Mouse (Mus musculus): ENCODE results near the gene Dpep3. TPM values are rescaled to one million over a fixed set of nuclear protein-coding genes. Genes with fewer than 3 reads are reported as not detected.
"Not testable (repeated sequence)": the region's sequence is repeated elsewhere in the genome, so short reads cannot be mapped to it uniquely, and the experiment has no call there.

Gene Dpep3
- polyA plus RNA-seq, 1 experiment from 2014 or later: not detected

GRCm38 (mm10) chr8:106005875-106006274 lies 26.6 kb upstream of the Dpep3 start, which contains the start of gene Dpep2nb:
Gene Dpep2nb (minus strand): TSS chr8:106005975.
- no peak for ATAC-seq (ENCODE audit: insufficient number of reproducible peaks, insufficient read depth, low FRiP score, low TSS enrichment, low read depth)
- H3K9ac ChIP-seq (replicated peaks): no peak within 1 kb of the TSS
- WGBS: 79% methylated on average over 4 of the region's 4 CpGs
- no peak within 1 kb of the TSS for H3K4me2 ChIP-seq
- H3K4me1 ChIP-seq (replicated peaks): peaks cover 11% of the 10 kb centered on the region
- H3K36me3 ChIP-seq: peaks cover 17% of the 10 kb centered on the region; the same call in 1 of the 2 replicates
- H3K9me3 ChIP-seq: no peaks in the 10 kb centered on the region
- no peaks in the 10 kb centered on the region for H3K27me3 ChIP-seq
- H3K4me3 ChIP-seq (replicated peaks): no peak within 1 kb of the TSS
- H3K27ac ChIP-seq: no peak within 1 kb of the TSS

GRCm38 (mm10) chr8:106004538-106005207 lies 25.4 kb upstream of the Dpep3 start:
- no peaks in the 10 kb centered on the region; the same call in 1 of the 2 replicates for H3K4me1 ChIP-seq (replicated peaks)
- peaks cover 14% of the 10 kb centered on the region; the same call in 1 of the 2 replicates for H3K36me3 ChIP-seq
- 82% methylated on average over 8 of the region's 8 CpGs for WGBS
- H3K4me2 ChIP-seq: no peak overlapping the region
- ATAC-seq (ENCODE audit: insufficient number of reproducible peaks, insufficient read depth, low FRiP score, low TSS enrichment, low read depth): no peak
- H3K27ac ChIP-seq: no peak overlapping the region
- no peak overlapping the region for H3K4me3 ChIP-seq (replicated peaks)
- no peaks in the 10 kb centered on the region for H3K27me3 ChIP-seq
- H3K9me3 ChIP-seq: no peaks in the 10 kb centered on the region
- H3K9ac ChIP-seq (replicated peaks): no peak overlapping the region

- H3K4me3 ChIP-seq (replicated peaks): no peak overlapping the region
- no peak overlapping the region for H3K4me2 ChIP-seq
- no peak overlapping the region for H3K9ac ChIP-seq (replicated peaks)
- no peaks in the 10 kb centered on the region for H3K4me1 ChIP-seq (replicated peaks)
- WGBS: 78% methylated on average over 4 of the region's 4 CpGs
- no peak for ATAC-seq (ENCODE audit: insufficient number of reproducible peaks, insufficient read depth, low FRiP score, low TSS enrichment, low read depth)
- H3K27ac ChIP-seq: no peak overlapping the region
- no peaks in the 10 kb centered on the region for H3K27me3 ChIP-seq
- no peaks in the 10 kb centered on the region for H3K36me3 ChIP-seq
- no peaks in the 10 kb centered on the region for H3K9me3 ChIP-seq
Measured at GRCm38 (mm10) chr8:106001908-106002307, 22.7 kb upstream of the Dpep3 start.

DNA sequence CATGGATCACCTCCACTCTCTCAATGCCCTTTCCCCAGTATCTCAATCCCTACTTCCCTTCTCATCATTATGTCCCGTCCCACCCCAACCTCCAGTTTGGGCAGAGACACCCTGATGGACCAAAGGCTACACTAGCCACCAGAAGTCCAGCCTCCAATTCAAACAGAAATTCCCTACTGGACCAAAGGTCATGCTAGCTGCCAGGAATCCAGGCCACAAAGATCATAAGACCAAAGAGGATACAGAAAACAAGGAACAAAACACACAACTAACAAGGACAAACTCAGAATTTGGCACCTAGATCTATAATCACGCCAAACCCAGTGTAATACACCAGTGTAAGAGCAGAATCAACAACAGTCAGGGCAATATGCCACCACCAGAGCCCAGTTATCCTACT lies 19.7 kb upstream of the Dpep3 start:
- Histone ChIP-seq H3K36me3 (no peaks in the 10 kb centered on the region), H3K27ac (no peak overlapping the region), H3K9ac (replicated peaks) (no peak overlapping the region), H3K4me3 (replicated peaks) (no peak overlapping the region), H3K9me3 (no peaks in the 10 kb centered on the region), H3K4me1 (replicated peaks) (no peaks in the 10 kb centered on the region), H3K4me2 (no peak overlapping the region), H3K27me3 (no peaks in the 10 kb centered on the region)
- ATAC-seq (ENCODE audit: insufficient number of reproducible peaks, insufficient read depth, low FRiP score, low TSS enrichment, low read depth): no peak
- 86% methylated on average over 2 of the region's 2 CpGs for WGBS

DNA sequence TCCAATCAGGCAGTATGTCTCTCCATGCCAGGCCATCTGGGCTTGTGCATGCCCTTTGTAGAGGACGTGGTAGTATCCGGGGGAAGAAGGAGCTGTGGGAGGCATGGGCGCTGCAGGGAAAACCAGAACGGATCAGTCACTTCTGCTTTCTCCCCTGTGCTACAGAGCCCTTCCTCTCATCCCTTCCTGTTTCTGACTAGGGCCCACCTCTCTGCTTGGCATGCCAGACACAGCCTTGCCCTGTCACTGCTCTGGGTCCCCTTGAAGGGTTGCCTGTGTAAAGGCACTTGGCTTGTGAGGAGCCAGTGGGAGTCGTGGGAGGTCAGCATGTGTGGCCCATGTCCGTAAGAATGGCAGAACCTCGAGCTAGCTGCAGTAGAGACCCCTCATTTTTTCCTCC lies 17.1 kb upstream of the Dpep3 start:
- H3K27me3 ChIP-seq: no peaks in the 10 kb centered on the region
- H3K36me3 ChIP-seq: no peaks in the 10 kb centered on the region
- H3K4me3 ChIP-seq (replicated peaks): no peak overlapping the region
- no peak overlapping the region for H3K4me2 ChIP-seq
- no peak for ATAC-seq (ENCODE audit: insufficient number of reproducible peaks, insufficient read depth, low FRiP score, low TSS enrichment, low read depth)
- no peaks in the 10 kb centered on the region for H3K9me3 ChIP-seq
- 0 out of 2 replicates have a peak, but pooled peaks cover under 1% of the 10 kb centered on the region for H3K4me1 ChIP-seq (replicated peaks)
- WGBS: 66% methylated on average over 7 of the region's 7 CpGs
- H3K9ac ChIP-seq (replicated peaks): no peak overlapping the region
- no peak overlapping the region for H3K27ac ChIP-seq

- Histone ChIP-seq H3K27ac (no peak overlapping the region), H3K36me3 (no peaks in the 10 kb centered on the region), H3K27me3 (0 out of 2 replicates have a peak, but pooled peaks cover 3% of the 10 kb centered on the region), H3K4me3 (replicated peaks) (no peak overlapping the region), H3K9ac (replicated peaks) (no peak overlapping the region), H3K9me3 (no peaks in the 10 kb centered on the region), H3K4me1 (replicated peaks) (peaks cover 6% of the 10 kb centered on the region; the same call in 1 of the 2 replicates), H3K4me2 (no peak overlapping the region)
- WGBS: 58% methylated on average over 4 of the region's 4 CpGs
- no peak for ATAC-seq (ENCODE audit: insufficient number of reproducible peaks, insufficient read depth, low FRiP score, low TSS enrichment, low read depth)
Measured at GRCm38 (mm10) chr8:105993226-105993625, 14.0 kb upstream of the Dpep3 start.

GRCm38 (mm10) chr8:105992499-105992898 lies 13.3 kb upstream of the Dpep3 start:
- no peak overlapping the region for H3K4me3 ChIP-seq (replicated peaks)

DNA sequence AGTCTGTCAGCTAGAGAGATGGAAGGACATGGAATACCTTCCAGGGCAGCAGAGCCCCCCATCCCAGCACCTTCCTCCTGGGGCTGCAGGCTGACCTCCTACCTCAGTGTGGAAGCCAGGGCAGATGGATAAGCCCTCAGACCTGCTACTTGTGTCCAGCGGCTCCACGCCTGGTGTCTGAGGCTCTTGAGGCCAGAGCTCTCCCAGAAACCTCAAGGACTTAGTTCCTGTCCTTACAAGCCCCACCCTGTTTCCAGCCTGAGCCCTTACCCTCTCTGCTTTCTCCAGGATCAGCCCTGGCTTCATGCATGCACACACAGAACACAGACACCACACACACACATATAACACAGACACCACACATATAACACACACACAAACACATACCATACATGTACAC lies 12.3 kb upstream of the Dpep3 start:
- no peak overlapping the region for H3K4me3 ChIP-seq (replicated peaks)
- ATAC-seq (ENCODE audit: insufficient number of reproducible peaks, insufficient read depth, low FRiP score, low TSS enrichment, low read depth): no peak
- 0 out of 2 replicates have a peak, but pooled peaks cover 3% of the 10 kb centered on the region for H3K27me3 ChIP-seq
- no peak overlapping the region for H3K4me2 ChIP-seq
- 89% methylated on average over 2 of the region's 2 CpGs for WGBS
- H3K4me1 ChIP-seq (replicated peaks): peaks cover 6% of the 10 kb centered on the region; the same call in 1 of the 2 replicates
- H3K9me3 ChIP-seq: no peaks in the 10 kb centered on the region
- H3K36me3 ChIP-seq: no peaks in the 10 kb centered on the region
- no peak overlapping the region for H3K27ac ChIP-seq
- 0 out of 2 replicates have a peak overlapping the region, but pooled peaks have one; percentile 12 for H3K9ac ChIP-seq (replicated peaks)

More at GRCm38 (mm10) chr8:105992499-105992898, 13.3 kb upstream of the Dpep3 start:
- 66% methylated on average over 5 of the region's 5 CpGs for WGBS
- Histone ChIP-seq H3K9me3 (no peaks in the 10 kb centered on the region), H3K27me3 (0 out of 2 replicates have a peak, but pooled peaks cover 3% of the 10 kb centered on the region), H3K4me1 (replicated peaks) (peaks cover 6% of the 10 kb centered on the region; the same call in 1 of the 2 replicates), H3K9ac (replicated peaks) (no peak overlapping the region), H3K27ac (no peak overlapping the region), H3K36me3 (no peaks in the 10 kb centered on the region), H3K4me2 (no peak overlapping the region)
- ATAC-seq (ENCODE audit: insufficient number of reproducible peaks, insufficient read depth, low FRiP score, low TSS enrichment, low read depth): no peak

- Histone ChIP-seq H3K4me1 (replicated peaks) (peaks cover 6% of the 10 kb centered on the region; the same call in 1 of the 2 replicates), H3K36me3 (no peaks in the 10 kb centered on the region), H3K4me2 (peak within 1 kb of the TSS; percentile 26; the same call in 1 of the 2 replicates), H3K9me3 (no peaks in the 10 kb centered on the region), H3K4me3 (replicated peaks) (no peak within 1 kb of the TSS), H3K27ac (no peak within 1 kb of the TSS), H3K27me3 (0 out of 2 replicates have a peak, but pooled peaks cover 3% of the 10 kb centered on the region), H3K9ac (replicated peaks) (0 out of 2 replicates have a peak within 1 kb of the TSS, but pooled peaks have one; percentile 12)
- peak; percentile 59; the same call in 1 of the 2 replicates for ATAC-seq (ENCODE audit: insufficient number of reproducible peaks, insufficient read depth, low FRiP score, low TSS enrichment, low read depth)
- 10% methylated on average over 15 of the region's 15 CpGs for WGBS
Measured at GRCm38 (mm10) chr8:105990856-105991387, 11.7 kb upstream of the Dpep3 start, which contains the start of gene Dus2. Gene Dus2 (plus strand): TSS chr8:105991337.

- 80% methylated on average over 11 of the region's 11 CpGs for WGBS
- 0 out of 2 replicates have a peak, but pooled peaks cover 3% of the 10 kb centered on the region for H3K27me3 ChIP-seq
- H3K4me2 ChIP-seq: no peak overlapping the region
- H3K9ac ChIP-seq (replicated peaks): no peak overlapping the region
- no peaks in the 10 kb centered on the region for H3K36me3 ChIP-seq
- no peaks in the 10 kb centered on the region for H3K9me3 ChIP-seq
- no peak for ATAC-seq (ENCODE audit: insufficient number of reproducible peaks, insufficient read depth, low FRiP score, low TSS enrichment, low read depth)
- peaks cover 6% of the 10 kb centered on the region; the same call in 1 of the 2 replicates for H3K4me1 ChIP-seq (replicated peaks)
- H3K27ac ChIP-seq: no peak overlapping the region
- no peak overlapping the region for H3K4me3 ChIP-seq (replicated peaks)
Measured at GRCm38 (mm10) chr8:105988546-105988945, 9.3 kb upstream of the Dpep3 start.

- not testable (repeated sequence) for H3K9ac ChIP-seq (replicated peaks); ATAC-seq (ENCODE audit: insufficient number of reproducible peaks, insufficient read depth, low FRiP score, low TSS enrichment, low read depth); H3K4me1 ChIP-seq (replicated peaks); H3K9me3 ChIP-seq; H3K36me3 ChIP-seq; H3K27ac ChIP-seq; H3K27me3 ChIP-seq; H3K4me2 ChIP-seq; H3K4me3 ChIP-seq (replicated peaks)
- WGBS: 79% methylated on average over 11 of the region's 11 CpGs
Measured at GRCm38 (mm10) chr8:105983406-105983805, 4.2 kb upstream of the Dpep3 start.

Measured in limb, embryonic 12.5 days (tissue).